Mouse (Mus musculus) E14TG2a.4 (cell line): ENCODE results near the gene Ugt1a9.

Experiments
- CTCF ChIP-seq: conservative IDR thresholded peaks from 2 replicates; pipeline ENCODE4 v1.5.1; 2014; ENCODE audit warnings: low read length
- NANOG ChIP-seq: IDR thresholded peaks from 2 replicates; pipeline ENCODE4 v1.6.1; 2014; ENCODE audit warnings: borderline replicate concordance, low read length, mixed read lengths

DNA sequence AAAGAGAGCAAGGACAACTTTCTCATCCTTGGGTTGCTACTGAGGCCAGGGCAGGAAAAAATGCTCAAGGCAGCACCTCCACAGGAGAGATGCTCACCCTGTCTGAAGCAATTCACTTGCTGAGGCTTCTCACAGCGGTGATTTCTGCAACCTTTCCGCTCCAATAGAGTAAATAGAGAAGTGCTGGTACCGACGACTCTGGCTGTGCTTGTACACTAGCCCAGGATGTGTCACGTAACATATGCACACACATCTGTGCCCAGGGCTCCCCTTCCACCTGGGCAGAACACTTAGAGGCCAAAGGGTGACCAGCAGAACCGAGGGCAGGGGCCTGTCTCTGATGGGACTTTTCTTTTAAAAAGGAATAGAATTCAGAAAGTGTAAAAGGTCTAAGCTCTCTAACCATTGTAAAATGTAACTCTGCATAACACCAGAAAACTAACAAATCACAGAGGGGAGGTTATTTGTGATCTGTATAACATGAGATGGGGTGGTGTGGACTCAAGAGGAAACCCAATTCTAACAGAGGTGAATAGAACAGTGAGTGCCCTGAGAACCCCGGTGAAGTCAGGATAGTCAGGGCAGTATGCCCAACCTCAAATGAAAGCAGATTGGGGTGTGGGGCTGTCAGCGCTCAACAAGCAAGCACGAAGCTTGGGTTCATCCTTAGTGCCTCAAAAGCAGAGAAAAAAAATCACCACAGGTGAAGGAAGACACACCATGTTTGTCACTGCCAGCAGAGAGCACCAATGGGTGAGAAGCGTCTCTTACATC, 190.2 kb downstream of the Ugt1a9 start:
- TF ChIP-seq CTCF (no peak), NANOG (no peak)
